Comparison of ENCODE assay signal across 20 mouse cellular contexts in genomic region chr13:63992989-63993388, GRCm38 (mm10).
DNase-seq lines count a peak whose midpoint lies in the region; ATAC-seq lines count a peak whose summit lies in the region.
"Had no signal": no experiment of that assay in that cellular context is flagged by ENCODE, and none has a peak within 500 bp of the region (broad histone marks: within the 10 kb centered on the region; RNA-seq: fewer than 3 reads in every experiment).

No protein-coding gene starts in this region.

- no peak for ATAC-seq in stomach, embryonic 14.5 days (ENCODE audit: insufficient number of reproducible peaks, insufficient read depth, low FRiP score, low read depth)
- ATAC-seq: inflammation-experienced regulatory T-cells, adult 6 months; liver, embryonic 12.5 days; midbrain, embryonic 16.5 days had no signal

- H3K27ac ChIP-seq in stomach, embryonic 14.5 days (ENCODE audit: low read length) = peak overlapping the region; percentile 88
- H3K27ac ChIP-seq: forebrain, embryonic 12.5 days; gastrocnemius, adult 2 months; hindbrain, embryonic 13.5 days; liver, embryonic 12.5 days; neural tube, embryonic 15.5 days had no signal

- WGBS in stomach, embryonic 14.5 days = 32% methylated on average over 1 of the region's 1 CpGs

- no peaks in the 10 kb centered on the region for H3K36me3 ChIP-seq in stomach, embryonic 14.5 days (ENCODE audit: control insufficient read depth, insufficient read depth, low read length)
- H3K36me3 ChIP-seq: forebrain, embryonic 12.5 days; hindbrain, embryonic 13.5 days; liver, embryonic 12.5 days; neural tube, embryonic 15.5 days had no signal

- H3K4me3 ChIP-seq in stomach, embryonic 14.5 days (ENCODE audit: low read depth, low read length) = no peak overlapping the region
- H3K4me3 ChIP-seq: forebrain, embryonic 12.5 days; gastrocnemius, adult 2 months; hindbrain, embryonic 13.5 days; liver, embryonic 12.5 days; neural tube, embryonic 15.5 days had no signal

- no peaks in the 10 kb centered on the region for H3K27me3 ChIP-seq in stomach, embryonic 14.5 days (ENCODE audit: control insufficient read depth, insufficient read depth, low read length)
- H3K27me3 ChIP-seq: liver, embryonic 12.5 days; neural tube, embryonic 15.5 days had no signal

- H3K4me1 ChIP-seq in stomach, embryonic 14.5 days (ENCODE audit: control insufficient read depth, insufficient read depth, low read length) = peaks cover 14% of the 10 kb centered on the region
- H3K4me1 ChIP-seq: liver, embryonic 12.5 days had no signal

- H3K9ac ChIP-seq in stomach, embryonic 14.5 days (replicated peaks; ENCODE audit: low read depth, low read length) = no peak overlapping the region
- H3K9ac ChIP-seq: forebrain, embryonic 12.5 days; hindbrain, embryonic 13.5 days; liver, embryonic 12.5 days; neural tube, embryonic 15.5 days had no signal

- DNase-seq in layer of hippocampus, adult 9-11 months = peak; percentile 21
- DNase-seq in layer of hippocampus, adult 9-10 months (ENCODE audit: low spot score) = no peak
- peak; percentile 24 for DNase-seq in 3T3-L1 (ENCODE audit: low read depth, low spot score)
- DNase-seq in brain, adult 2 months (ENCODE audit: low read depth, low spot score) = peak; percentile 29
- no peak for DNase-seq in urinary bladder, postnatal 10 days (ENCODE audit: low spot score)
- DNase-seq in right cerebral cortex, postnatal 4 days = no peak
- DNase-seq: adrenal gland, adult 2 months; gastrocnemius, adult 2 months; left cerebral cortex, postnatal 4 days; lung, postnatal 4 days; right cerebral cortex, postnatal 14 days; thymus, postnatal 25 days had no signal

- no peak overlapping the region for H3K4me2 ChIP-seq in stomach, embryonic 14.5 days (replicated peaks; ENCODE audit: low read depth, low read length)
- H3K4me2 ChIP-seq: forebrain, embryonic 12.5 days; heart, embryonic 11.5 days; hindbrain, embryonic 13.5 days; liver, embryonic 12.5 days; neural tube, embryonic 15.5 days had no signal

- H3K9me3 ChIP-seq in stomach, embryonic 14.5 days (ENCODE audit: control insufficient read depth, low read depth, low read length) = no peaks in the 10 kb centered on the region
- H3K9me3 ChIP-seq: forebrain, embryonic 12.5 days; hindbrain, embryonic 13.5 days; liver, embryonic 12.5 days; neural tube, embryonic 15.5 days had no signal

Comparison
In these comparisons a context has a peak if more than half of its experiments do, and no peak if none do; other contexts are left out.
1. DNase-seq: peak in layer of hippocampus, adult 9-11 months (single experiment), 3T3-L1 (single experiment) and brain, adult 2 months (single experiment); none in layer of hippocampus, adult 9-10 months (single experiment), urinary bladder, postnatal 10 days (single experiment) and right cerebral cortex, postnatal 4 days (single experiment).